Mouse (Mus musculus): Measurements from ENCODE around the gene Snrpa1.
A peak's percentile ranks its signal among the peaks of the same experiment; 100 is the strongest.

Gene Snrpa1

DNA sequence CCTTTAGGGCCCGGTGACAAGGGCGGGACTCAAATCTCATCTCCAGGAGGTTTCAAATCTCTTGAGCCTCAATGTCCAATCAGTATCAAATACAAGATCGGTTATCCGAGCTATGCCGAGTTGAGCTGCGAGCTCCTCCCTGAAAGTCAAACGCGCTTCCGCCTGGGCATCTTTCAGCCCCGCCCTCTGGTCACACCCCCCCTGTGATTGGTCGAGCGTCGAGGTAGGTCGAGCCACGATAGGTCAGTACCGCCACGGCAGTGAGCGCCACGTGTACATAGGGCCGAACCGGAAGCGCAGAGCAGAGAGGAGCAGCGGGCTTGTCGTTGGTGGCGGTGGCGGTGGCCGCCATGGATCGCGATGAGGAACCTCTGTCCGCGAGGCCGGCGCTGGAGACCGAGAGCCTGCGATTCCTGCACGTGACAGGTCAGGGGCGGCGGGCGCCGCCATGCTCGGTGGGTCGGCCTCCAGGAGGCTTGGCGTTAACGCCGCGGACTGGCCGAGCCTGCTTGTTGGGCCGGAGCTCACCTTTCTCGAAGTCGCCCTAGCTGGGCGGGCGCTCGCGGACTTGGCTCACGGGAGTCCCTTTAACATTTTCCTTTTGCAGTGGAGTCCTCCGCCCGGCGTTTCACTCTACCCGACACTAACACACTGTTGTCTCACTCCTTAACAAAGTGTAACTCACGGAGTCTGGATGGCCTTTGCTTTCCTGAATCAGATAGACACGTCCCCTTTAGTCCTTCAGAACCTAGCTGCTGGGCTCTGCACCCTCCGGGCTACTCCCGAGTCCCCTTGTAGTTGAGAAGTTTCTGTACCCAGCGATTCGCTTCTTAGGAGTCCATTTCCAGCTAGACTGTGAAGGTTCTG lies 20.8 kb downstream of the Snrpa1 start, which contains the start of gene Selenos:
Selenos (plus strand) TSS at position 286 of the 867 bp plus-strand sequence.
- peak; percentile 97 for DNase-seq (ENCODE audit: low spot score)

DNA sequence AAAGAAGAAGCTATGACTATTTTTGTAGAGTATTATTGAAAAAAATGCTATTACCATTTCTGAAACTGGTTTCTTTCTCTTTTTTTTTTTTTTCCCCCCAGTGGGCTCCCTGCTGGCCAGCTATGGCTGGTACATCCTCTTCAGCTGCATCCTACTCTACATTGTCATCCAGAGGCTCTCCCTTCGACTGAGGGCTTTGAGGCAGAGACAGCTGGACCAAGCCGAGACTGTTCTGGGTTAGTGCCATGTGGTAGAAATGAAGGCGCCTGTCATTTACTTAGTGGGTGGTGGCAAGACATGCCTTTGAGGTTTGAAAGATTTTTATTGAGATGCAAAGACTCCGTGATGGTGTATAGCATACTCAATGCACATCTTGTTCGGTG lies 21.4 kb downstream of the Snrpa1 start:
- DNase-seq (ENCODE audit: low spot score) = no peak

DNA sequence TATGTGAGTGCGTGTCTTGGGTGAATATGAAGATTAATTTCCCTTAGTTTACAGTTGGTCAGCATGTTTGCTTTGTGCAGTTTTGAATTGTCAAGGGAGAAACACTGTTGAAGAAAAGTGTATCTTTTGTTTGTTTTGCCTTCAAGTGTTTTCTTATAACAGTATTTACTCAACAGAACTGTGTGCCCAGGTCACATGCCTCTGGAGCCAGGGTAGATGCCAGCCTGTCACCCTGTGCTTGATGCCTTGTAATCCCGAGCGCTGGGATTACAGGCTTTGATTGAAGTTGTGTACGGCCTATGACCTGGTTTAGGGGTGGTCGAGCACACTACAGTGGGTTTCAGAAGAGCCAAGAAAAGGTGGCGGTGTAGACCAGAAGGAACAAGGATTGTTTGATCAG lies 25.0 kb downstream of the Snrpa1 start:
- DNase-seq (ENCODE audit: low spot score) = no peak

DNA sequence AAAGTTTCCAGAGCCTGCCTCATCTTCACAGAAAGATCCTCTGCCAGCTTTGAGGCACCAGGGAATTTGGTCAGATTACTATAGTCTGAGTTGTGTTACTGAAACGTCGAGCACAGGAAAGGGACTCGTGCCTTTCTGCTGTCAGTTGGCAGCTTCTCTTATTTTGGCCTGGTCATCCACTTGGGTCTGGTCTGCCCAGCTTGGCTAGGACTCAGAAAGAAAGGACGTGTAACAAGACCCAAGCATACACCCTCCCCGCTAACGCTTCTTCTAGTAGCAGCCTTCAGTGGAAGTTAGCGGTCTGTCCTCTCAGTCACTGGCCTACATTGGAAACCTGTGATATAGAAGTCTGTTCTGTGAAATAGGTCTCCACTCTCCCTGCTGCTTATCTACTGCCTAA lies 25.7 kb downstream of the Snrpa1 start:
- no peak for DNase-seq (ENCODE audit: low spot score)

DNA sequence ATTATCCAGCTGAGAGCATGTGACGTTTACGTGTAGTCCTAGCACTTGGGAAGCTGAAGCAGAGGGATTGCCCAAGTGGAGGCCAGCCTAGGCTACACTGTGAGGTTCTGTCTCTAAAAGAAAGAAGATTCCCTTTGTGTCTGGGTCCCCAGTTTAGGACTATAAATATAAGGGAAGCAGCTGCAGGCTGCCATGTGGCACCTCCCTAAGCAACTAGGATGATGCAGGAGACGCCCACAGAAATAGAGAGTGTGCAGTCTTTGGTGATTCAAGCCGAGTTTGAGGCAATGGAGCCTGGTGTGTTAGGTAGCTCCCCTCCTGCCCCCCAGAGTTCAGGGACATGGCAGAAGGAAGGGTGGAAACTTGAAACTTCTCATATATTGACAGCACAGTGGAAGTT lies 28.8 kb downstream of the Snrpa1 start:
- no peak for DNase-seq (ENCODE audit: low spot score)

DNA sequence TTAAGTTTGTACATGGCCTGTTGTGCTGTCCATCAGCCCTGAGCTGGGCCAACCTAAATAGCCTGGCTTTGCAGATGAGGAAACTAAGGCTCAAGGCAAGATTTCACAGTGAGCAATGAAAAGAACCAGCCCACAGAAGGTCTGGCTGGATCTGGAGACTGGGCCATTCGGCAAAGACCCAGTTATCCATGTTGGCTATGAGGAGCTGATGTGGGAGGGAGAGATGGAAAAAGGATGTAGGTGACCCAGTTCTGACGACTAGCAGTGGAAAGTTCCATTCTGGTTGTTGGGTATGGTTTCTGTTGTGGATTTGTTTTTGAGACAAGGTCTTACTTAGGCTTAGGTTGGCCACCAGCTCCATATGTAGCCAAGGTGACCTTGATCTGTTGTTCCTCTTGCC lies 29.3 kb downstream of the Snrpa1 start:
- DNase-seq (ENCODE audit: low spot score) = no peak

DNA sequence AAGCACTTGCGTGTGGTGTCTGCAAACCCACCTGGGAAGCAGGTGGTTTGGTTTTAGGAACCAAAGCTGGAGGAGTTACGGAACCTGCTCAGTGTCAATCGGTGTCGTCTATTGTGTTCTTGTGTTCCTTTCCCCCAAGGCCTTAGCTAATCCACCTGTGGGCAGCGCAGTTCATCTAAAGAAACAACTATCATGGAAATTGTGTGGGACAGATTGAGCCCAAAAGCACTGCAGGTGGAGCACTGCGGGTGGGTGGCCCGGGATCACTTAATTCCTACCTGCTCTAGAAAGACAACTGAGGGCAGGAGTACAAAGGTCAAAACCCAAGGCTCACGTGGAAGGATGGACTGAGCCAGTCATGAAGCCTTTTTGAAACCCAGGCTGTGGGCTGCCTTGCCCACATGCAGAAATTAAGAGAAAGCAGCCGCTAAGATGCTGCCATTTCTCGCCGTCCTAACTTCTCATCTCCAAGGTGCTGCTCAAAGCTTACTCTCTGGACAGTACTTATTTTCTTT lies 31.9 kb downstream of the Snrpa1 start:
- DNase-seq (ENCODE audit: low spot score) = no peak

DNA sequence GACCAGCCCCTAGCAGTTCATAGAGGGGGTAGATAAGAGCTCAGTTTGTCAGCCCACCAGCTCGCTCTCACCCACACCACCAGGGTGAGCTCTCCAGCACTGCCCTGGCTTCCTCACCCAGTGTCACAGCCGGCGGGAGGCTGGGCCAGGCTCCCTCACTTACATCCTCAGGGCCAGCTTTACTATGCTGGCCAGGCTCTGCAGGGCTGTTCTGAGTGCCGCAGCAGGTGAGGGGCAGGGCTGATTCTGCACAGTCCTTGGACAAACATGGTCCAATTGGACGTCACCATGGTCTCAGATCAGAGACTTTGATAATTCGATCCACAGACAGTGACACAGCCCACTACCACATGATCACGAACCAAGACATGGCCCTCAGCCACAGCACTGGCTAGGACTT lies 32.8 kb downstream of the Snrpa1 start:
- no peak for DNase-seq (ENCODE audit: low spot score)

DNA sequence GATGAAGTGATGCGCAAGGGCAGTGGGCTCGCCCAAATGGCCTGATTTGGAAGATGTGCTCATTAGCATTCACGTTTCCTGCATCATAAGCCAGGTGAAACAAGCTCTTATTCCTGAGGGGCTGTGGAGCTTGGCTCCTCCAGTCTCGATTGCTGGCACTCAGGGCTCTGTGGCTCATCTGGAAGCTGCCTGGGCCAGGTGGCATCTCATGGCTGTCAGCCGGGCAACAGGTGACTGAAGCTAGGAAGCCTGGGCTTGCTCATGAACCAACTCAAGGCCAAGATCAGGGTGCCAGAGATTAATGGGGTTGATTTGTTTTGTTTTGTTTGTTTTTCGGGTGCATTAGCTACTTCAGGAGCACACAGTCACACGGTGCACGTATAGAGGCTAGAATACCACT lies 33.9 kb downstream of the Snrpa1 start:
- no peak for DNase-seq (ENCODE audit: low spot score)

DNA sequence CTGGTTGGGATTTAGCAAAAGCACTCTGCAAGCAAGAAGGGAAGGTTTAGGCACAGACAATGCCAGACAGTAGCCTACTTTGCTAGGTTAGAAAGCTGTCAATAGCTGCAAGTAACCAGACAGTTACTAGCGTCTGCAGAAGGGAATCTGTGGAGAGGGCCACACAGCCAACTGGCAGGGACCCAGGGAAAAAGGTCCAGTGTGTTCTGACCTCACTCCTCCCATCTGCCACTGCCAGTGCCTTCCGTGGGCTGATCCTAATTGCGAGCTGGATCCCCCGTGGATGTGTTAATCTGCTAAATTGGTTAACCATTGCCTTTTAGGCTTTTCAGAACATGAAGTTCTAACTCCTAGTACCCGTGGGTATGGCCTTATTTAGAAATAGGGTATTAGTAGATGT lies 35.3 kb downstream of the Snrpa1 start:
- DNase-seq (ENCODE audit: low spot score) = peak; percentile 63

DNA sequence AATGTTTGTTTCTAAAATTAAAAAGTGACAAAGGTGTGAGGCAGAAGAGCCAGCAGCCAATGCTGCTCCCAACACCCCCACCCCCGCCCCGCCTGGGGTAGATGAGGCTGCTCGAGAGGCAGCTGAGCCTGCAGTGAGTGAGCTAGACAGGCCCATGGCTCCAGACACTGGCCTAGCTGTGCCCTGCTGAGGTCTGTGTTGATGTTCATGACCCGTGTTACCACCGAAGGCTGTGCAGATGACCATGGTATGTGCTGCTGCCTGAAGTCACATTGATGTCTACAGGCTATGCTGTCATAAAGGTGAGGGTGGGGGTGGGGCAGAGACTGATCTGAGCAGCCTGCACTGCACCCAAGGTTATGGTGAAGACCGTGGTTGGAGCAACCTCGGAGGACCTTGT lies 40.0 kb downstream of the Snrpa1 start:
- DNase-seq (ENCODE audit: low spot score) = no peak

DNA sequence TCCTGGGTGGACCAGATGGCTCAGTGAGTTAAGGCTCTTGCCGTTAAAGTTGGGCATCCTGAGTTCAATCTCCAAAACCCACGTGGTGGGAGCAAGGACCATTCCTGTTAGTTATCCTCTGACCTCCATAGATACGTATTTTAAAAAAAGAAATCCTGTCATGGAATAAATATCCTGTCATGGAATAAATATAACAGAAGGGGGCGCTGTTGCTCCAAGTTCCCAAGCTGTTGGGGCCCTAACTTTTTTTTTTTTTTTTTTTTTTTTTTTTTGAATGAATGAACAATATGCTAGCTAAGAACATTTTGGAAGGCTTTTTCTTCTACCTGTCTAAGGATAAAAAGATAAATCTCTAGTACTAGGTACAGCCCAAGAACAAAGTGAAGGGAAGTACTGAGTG lies 43.1 kb downstream of the Snrpa1 start:
- no peak for DNase-seq (ENCODE audit: low spot score)

DNA sequence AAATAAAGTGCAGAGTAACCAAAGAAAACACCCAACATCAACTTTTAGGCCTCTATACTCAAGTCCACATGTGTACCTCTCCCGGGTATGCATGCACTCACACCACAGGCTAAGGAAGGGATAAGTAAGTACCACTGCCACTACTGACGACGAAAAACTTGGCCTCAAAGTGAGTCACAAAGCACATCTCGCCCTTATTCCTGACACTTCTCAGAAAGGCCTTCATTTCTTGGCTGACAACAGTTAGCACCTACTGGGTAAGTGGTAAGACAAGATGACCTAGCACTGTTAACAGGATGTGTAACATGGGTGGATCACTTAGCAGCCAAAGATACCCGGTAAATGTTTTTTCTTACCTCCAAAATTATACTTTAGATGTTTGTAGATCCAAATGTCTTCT lies 45.7 kb downstream of the Snrpa1 start:
- DNase-seq (ENCODE audit: low spot score) = no peak

DNA sequence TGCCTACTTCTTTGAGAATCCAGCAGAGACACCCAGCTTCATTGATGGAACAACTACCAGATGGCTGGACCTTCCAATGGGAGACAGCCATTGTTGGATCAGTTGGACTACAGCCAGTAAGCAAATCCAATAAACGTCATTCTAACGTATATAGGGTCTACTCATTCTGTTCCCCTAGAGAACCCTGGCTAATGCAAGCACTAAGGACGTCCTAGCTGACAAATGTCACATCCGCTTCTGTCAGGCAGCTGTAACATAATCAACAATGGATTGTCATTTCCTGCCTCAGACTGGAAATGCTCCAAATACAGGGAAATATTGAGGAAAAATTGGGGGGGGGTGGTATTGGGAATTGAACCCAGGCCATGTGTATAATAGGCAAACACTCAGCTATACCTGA lies 47.0 kb downstream of the Snrpa1 start:
- no peak for DNase-seq (ENCODE audit: low spot score)

DNA sequence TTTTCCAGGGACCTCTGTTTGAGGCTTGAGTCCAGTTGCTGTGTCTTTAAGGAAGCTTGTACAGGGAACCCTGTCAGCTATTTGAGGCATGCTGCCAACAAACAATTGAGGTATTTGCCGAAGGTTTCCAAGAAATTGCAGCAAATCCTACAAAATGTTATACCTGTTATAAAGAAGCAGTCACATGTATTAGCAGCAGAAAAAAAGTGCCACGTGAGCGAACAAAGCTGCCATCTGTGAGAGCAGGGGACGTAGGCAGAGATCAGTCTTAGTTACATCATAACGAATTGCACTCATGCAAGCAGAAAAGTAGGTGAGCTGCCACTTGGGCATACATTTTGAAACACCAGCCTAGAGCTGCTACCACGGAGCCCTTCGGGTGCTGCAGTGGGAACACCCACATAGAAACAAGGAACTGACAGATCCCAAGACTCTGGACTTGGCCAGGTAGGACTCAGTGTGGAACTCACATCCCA lies 47.8 kb downstream of the Snrpa1 start:
- no peak for DNase-seq (ENCODE audit: low spot score)

DNA sequence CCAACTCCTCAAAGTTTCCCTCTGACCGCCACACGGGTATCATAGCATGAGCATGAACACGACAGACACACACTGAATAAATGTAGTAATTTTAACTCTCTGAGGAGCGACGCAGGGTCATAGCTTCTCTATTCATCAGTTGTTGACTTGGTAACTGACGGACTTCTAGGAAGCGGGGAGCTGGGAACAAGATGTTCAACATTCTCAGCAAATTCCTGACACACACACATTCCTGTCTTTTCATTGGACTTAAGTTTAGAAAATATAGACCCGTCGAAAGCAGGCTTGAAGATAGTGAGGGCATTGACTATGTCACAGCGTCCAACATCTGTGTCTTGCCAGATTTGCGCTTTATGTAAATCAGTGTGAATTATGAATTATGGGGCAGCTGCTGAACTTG lies 48.4 kb downstream of the Snrpa1 start:
- no peak for DNase-seq (ENCODE audit: low spot score)

DNA sequence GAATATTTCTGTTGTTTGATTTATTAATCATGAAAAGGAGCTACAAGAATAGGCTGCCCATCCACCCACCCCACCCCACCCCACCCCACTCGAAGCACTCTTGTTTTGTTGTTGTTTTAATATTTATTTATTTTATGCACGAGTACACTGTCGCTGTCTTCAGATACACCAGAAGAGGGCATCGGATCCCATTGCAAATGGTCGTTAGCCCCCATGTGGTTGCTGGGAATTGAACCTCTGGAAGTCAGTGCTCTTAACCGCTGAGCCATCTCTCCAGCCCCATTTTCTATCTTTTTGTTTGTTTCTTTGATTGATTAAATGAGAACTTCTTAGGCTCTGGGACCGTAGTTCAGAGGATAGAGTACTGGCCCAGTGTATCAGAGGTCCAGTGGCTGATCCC lies 49.1 kb downstream of the Snrpa1 start:
- no peak for DNase-seq (ENCODE audit: low spot score)

DNA sequence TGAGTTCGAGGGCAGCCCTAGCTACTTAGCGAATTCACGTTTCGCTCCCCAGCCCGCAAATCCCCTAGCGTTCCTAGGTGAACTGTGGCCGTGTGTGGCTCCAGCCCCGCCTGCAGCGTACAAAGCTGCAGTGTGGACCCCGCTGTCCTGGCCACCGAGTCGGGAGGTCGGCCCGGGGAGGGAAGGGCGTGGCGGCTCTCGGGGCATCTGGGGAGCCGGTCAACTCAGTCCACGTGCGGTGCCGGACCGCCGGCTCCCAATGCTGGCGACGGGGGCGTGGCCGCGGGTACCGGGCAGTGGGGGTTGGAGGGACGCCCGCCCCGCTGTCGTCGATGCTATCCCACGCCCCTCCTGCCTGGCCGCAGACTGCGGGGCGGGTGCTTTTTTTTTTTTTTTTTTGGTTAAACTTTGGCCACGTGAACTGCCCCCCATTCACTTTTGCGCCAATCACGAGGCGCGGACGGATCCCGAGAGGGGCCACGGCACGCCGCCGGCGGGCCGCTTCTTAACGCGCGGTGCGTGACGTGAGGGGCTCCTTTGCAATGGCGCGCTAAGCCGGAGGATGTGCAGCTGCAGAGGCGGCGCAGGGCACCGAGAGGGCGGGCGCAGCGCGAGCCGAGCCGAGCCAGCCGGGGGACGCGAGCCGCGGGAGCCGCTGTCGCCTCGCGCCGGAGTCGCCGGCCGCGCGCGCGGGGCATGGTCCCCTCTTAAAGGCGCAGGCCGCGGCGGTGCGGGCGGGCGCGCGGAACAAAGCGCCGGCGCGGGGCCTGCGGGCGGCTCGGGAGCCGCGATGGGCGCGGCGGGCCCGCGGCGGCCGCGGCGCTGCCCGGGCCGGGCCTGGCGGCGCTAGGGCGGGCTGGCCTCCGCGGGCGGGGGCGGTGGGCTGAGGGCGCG lies 50.4 kb downstream of the Snrpa1 start, which contains the start of gene Chsy1:
Chsy1 (plus strand) TSS at position 555 of the 894 bp plus-strand sequence.
- DNase-seq (ENCODE audit: low spot score) = peak; percentile 91

DNA sequence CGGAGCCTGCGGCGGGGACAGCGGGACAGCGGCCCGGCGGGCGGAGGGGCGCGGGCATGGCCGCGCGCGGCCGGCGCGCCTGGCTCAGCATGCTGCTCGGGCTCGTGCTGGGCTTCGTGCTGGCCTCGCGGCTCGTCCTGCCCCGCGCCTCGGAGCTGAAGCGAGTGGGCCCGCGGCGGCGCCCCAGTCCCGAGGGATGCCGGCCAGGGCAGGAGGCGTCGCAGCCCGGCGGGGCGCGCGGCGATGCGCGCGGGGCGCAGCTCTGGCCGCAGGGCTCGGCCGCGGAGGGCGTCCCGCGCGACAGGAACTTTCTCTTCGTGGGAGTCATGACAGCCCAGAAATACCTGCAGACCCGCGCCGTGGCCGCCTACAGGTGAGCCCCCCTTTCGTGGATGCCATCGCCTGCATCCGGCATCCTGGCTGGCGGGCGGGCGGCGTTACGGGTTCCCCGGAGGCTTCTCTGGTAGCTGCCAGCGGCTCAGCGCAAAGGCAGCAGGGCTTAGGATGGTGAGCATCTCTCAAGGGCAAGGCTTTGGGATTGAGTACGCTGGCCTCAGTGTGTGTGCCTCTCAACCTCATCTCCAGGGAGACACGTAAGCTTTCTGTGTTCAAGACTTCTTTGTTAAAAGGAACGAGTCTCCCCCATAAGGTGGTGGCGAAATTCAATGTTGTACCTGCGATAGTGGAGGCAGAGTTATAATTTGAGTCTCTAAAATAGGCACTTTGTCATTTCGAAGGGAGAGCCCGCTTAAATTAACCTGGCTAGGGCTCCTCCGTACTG lies 51.2 kb downstream of the Snrpa1 start:
- DNase-seq (ENCODE audit: low spot score) = peak; percentile 62

DNA sequence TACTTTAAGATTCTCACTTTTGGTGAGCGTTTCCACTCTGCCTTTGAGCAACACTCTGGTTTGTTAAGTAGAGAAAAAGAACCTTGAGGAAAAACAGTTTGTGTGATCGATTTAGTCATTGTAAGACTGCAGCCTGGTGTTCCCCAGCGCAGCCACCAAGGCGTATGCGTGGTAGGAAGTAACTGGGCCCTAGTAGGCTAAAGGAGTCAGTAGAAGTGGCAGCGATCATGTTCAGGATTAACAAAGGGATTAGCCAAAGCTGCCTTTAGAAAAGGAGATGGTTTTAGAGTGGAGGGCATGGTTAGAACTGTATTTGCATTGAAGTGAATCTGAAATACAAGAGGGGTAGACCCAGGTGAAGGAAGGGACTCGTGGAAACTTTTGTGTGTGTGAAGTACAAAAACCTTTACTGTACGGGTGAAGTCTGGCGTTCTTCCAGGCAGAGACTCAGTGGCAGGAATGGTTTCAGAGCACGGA lies 51.9 kb downstream of the Snrpa1 start:
- DNase-seq (ENCODE audit: low spot score) = no peak

DNA sequence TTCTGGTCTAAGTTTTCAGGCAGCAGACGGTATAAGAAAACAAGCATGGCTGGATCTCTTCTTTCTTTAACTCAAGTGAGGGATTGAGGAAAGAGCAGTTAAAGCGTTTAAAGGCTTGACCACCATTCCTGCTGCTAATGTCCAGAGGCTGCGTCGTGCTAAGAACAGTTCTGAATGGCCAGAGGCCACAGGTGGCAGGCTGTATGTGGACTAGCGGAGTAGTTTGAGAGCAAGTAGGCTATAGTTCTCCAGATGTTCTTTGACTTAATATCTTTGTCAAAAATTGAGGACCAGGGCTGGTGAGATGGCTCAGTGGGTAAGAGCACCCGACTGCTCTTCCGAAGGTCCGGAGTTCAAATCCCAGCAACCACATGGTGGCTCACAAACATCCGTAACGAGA lies 52.4 kb downstream of the Snrpa1 start:
- no peak for DNase-seq (ENCODE audit: low spot score)

DNA sequence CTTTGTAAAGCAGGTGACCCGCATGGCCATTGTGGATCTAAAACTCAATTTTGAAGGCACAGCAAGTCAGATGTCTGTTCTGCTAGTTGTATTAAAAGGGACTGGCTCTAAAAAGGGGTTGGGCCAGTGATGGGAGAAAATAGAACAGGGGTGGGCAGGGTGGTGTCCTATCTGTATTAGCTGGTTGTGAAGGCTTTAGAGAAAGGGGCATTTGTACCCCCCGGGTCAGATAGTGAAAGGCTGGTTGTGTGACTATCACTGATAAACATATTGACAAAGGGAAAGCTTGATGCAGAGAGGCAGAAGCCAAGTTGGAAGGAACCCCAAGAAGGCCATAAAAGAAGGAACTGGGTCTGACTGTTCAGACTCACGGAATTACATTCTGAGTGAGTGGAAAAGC lies 54.8 kb downstream of the Snrpa1 start:
- DNase-seq (ENCODE audit: low spot score) = no peak
